Mouse (Mus musculus): ENCODE measurements around the gene Nradd. TPM values are rescaled to one million over a fixed set of nuclear protein-coding genes. Genes with fewer than 3 reads are reported as not detected.

Gene Nradd
- polyA plus RNA-seq, 2 experiments: 28.1 to 40.0 TPM

GRCm38 (mm10) chr9:110660208-110660607 lies 36.0 kb upstream of the Nradd start:
- no peak overlapping the region for H3K9ac ChIP-seq (ENCODE audit: low read depth, low read length, severe bottlenecking)
- no peak for ATAC-seq (ENCODE audit: low FRiP score, low read depth)
- no peaks in the 10 kb centered on the region for H3K27me3 ChIP-seq (ENCODE audit: control insufficient read depth, insufficient read depth, low read length)
- no peak for TF ChIP-seq POLR2A (IDR thresholded peaks at IDR 0.05; ENCODE audit: borderline replicate concordance, extremely low read depth, insufficient read depth, insufficient read length)
- H3K27ac ChIP-seq (replicated peaks; ENCODE audit: low read depth, low read length): no peak overlapping the region
- H3K4me1 ChIP-seq (ENCODE audit: control insufficient read depth, insufficient read depth, low read length): peaks cover 6% of the 10 kb centered on the region; the same call in 1 of the 2 replicates
- DNase-seq (ENCODE audit: low spot score): no peak
- H3K4me2 ChIP-seq (replicated peaks; ENCODE audit: low read depth, low read length, severe bottlenecking): no peak overlapping the region
- H3K36me3 ChIP-seq (ENCODE audit: control insufficient read depth, insufficient read depth, low read length): 0 out of 2 replicates have a peak, but pooled peaks cover 4% of the 10 kb centered on the region
- 76% methylated on average over 2 of the region's 2 CpGs for WGBS
- H3K9me3 ChIP-seq (ENCODE audit: control insufficient read depth, low read length): no peaks in the 10 kb centered on the region
- H3K4me3 ChIP-seq (replicated peaks; ENCODE audit: low read length): no peak overlapping the region

- DNase-seq (ENCODE audit: low spot score) (no peak), ATAC-seq (ENCODE audit: low FRiP score, low read depth) (no peak)
- 88% methylated on average over 12 of the region's 12 CpGs for WGBS
- no peak overlapping the region for H3K4me3 ChIP-seq (replicated peaks; ENCODE audit: low read length)
- no peaks in the 10 kb centered on the region for H3K9me3 ChIP-seq (ENCODE audit: control insufficient read depth, low read length)
- H3K36me3 ChIP-seq (ENCODE audit: control insufficient read depth, insufficient read depth, low read length): 0 out of 2 replicates have a peak, but pooled peaks cover 4% of the 10 kb centered on the region
- TF ChIP-seq POLR2A (IDR thresholded peaks at IDR 0.05; ENCODE audit: borderline replicate concordance, extremely low read depth, insufficient read depth, insufficient read length): no peak
- H3K27ac ChIP-seq (replicated peaks; ENCODE audit: low read depth, low read length): no peak overlapping the region
- no peak overlapping the region for H3K4me2 ChIP-seq (replicated peaks; ENCODE audit: low read depth, low read length, severe bottlenecking)
- H3K27me3 ChIP-seq (ENCODE audit: control insufficient read depth, insufficient read depth, low read length): no peaks in the 10 kb centered on the region
- H3K4me1 ChIP-seq (ENCODE audit: control insufficient read depth, insufficient read depth, low read length): peaks cover 7% of the 10 kb centered on the region
- H3K9ac ChIP-seq (ENCODE audit: low read depth, low read length, severe bottlenecking): no peak overlapping the region
Measured at GRCm38 (mm10) chr9:110659521-110659920, 35.3 kb upstream of the Nradd start.

GRCm38 (mm10) chr9:110657474-110658078 lies 33.3 kb upstream of the Nradd start:
- no peak for TF ChIP-seq POLR2A (IDR thresholded peaks at IDR 0.05; ENCODE audit: borderline replicate concordance, extremely low read depth, insufficient read depth, insufficient read length)
- Histone ChIP-seq H3K27ac (replicated peaks; ENCODE audit: low read depth, low read length) (no peak overlapping the region), H3K9ac (ENCODE audit: low read depth, low read length, severe bottlenecking) (no peak overlapping the region), H3K27me3 (ENCODE audit: control insufficient read depth, insufficient read depth, low read length) (peaks cover 14% of the 10 kb centered on the region), H3K4me3 (replicated peaks; ENCODE audit: low read length) (peak overlapping the region; percentile 61), H3K4me1 (ENCODE audit: control insufficient read depth, insufficient read depth, low read length) (peaks cover 20% of the 10 kb centered on the region), H3K36me3 (ENCODE audit: control insufficient read depth, insufficient read depth, low read length) (0 out of 2 replicates have a peak, but pooled peaks cover 4% of the 10 kb centered on the region), H3K4me2 (replicated peaks; ENCODE audit: low read depth, low read length, severe bottlenecking) (peak overlapping the region; percentile 52), H3K9me3 (ENCODE audit: control insufficient read depth, low read length) (no peaks in the 10 kb centered on the region)
- no peak for DNase-seq (ENCODE audit: low spot score)
- WGBS: 85% methylated on average over 13 of the region's 13 CpGs
- no peak for ATAC-seq (ENCODE audit: low FRiP score, low read depth)

- H3K9me3 ChIP-seq (ENCODE audit: control insufficient read depth, low read length): no peaks in the 10 kb centered on the region
- peak within 1 kb of the TSS; percentile 61 for H3K27ac ChIP-seq (replicated peaks; ENCODE audit: low read depth, low read length)
- peak within 1 kb of the TSS; percentile 53 for H3K4me2 ChIP-seq (replicated peaks; ENCODE audit: low read depth, low read length, severe bottlenecking)
- peak; percentile 78; the same call in 1 of the 2 replicates for TF ChIP-seq POLR2A (IDR thresholded peaks at IDR 0.05; ENCODE audit: borderline replicate concordance, extremely low read depth, insufficient read depth, insufficient read length)
- H3K27me3 ChIP-seq (ENCODE audit: control insufficient read depth, insufficient read depth, low read length): peaks cover 19% of the 10 kb centered on the region
- DNase-seq (ENCODE audit: low spot score) (peak; percentile 96), ATAC-seq (ENCODE audit: low FRiP score, low read depth) (peak; percentile 95)
- H3K4me3 ChIP-seq (replicated peaks; ENCODE audit: low read length): peak within 1 kb of the TSS; percentile 61
- peaks cover 20% of the 10 kb centered on the region for H3K4me1 ChIP-seq (ENCODE audit: control insufficient read depth, insufficient read depth, low read length)
- under 1% methylated on average over 52 of the region's 52 CpGs for WGBS
- H3K36me3 ChIP-seq (ENCODE audit: control insufficient read depth, insufficient read depth, low read length): 0 out of 2 replicates have a peak, but pooled peaks cover 4% of the 10 kb centered on the region
- peak within 1 kb of the TSS; percentile 63 for H3K9ac ChIP-seq (ENCODE audit: low read depth, low read length, severe bottlenecking)
Measured at GRCm38 (mm10) chr9:110656249-110657221, 32.3 kb upstream of the Nradd start, which contains the start of gene Ccdc12. TSS of gene Ccdc12 (plus strand) at chr9:110656503.

- Histone ChIP-seq H3K9ac (ENCODE audit: low read depth, low read length, severe bottlenecking) (no peak overlapping the region), H3K27me3 (ENCODE audit: control insufficient read depth, insufficient read depth, low read length) (peaks cover 23% of the 10 kb centered on the region), H3K36me3 (ENCODE audit: control insufficient read depth, insufficient read depth, low read length) (0 out of 2 replicates have a peak, but pooled peaks cover 4% of the 10 kb centered on the region), H3K4me3 (replicated peaks; ENCODE audit: low read length) (peak overlapping the region; percentile 61), H3K4me1 (ENCODE audit: control insufficient read depth, insufficient read depth, low read length) (peaks cover 20% of the 10 kb centered on the region), H3K4me2 (replicated peaks; ENCODE audit: low read depth, low read length, severe bottlenecking) (peak overlapping the region; percentile 53), H3K9me3 (ENCODE audit: control insufficient read depth, low read length) (no peaks in the 10 kb centered on the region), H3K27ac (replicated peaks; ENCODE audit: low read depth, low read length) (no peak overlapping the region)
- ATAC-seq (ENCODE audit: low FRiP score, low read depth) (no peak), DNase-seq (ENCODE audit: low spot score) (no peak)
- 76% methylated on average over 10 of the region's 10 CpGs for WGBS
- TF ChIP-seq POLR2A (IDR thresholded peaks at IDR 0.05; ENCODE audit: borderline replicate concordance, extremely low read depth, insufficient read depth, insufficient read length): no peak
Measured at GRCm38 (mm10) chr9:110655651-110656007, 31.4 kb upstream of the Nradd start.

Data from limb, embryonic 14.5 days (tissue).